Mouse (Mus musculus): ENCODE data around the gene Gipc3. TPM values are rescaled to one million over a fixed set of nuclear protein-coding genes. Genes with fewer than 3 reads are reported as not detected.

The Gipc3 gene
- polyA plus RNA-seq, 1 experiment from 2014 or later = not detected

GRCm38 (mm10) chr10:81325781-81326180 lies 17.3 kb downstream of the Gipc3 start:
- no peak for DNase-seq (ENCODE audit: low spot score)
- Histone ChIP-seq H3K27me3 (ENCODE audit: control insufficient read depth, insufficient read depth, low read length) (no peaks in the 10 kb centered on the region), H3K4me3 (ENCODE audit: low read depth, low read length) (no peak overlapping the region), H3K27ac (replicated peaks; ENCODE audit: low read depth, low read length) (no peak overlapping the region), H3K4me2 (ENCODE audit: low read depth, severe bottlenecking) (no peak overlapping the region), H3K36me3 (ENCODE audit: control insufficient read depth, insufficient read depth, low read length) (peaks cover 42% of the 10 kb centered on the region), H3K9ac (ENCODE audit: low read length) (no peak overlapping the region), H3K9me3 (ENCODE audit: control insufficient read depth, low read length) (no peaks in the 10 kb centered on the region), H3K4me1 (ENCODE audit: control insufficient read depth, insufficient read depth, low read length) (peaks cover 14% of the 10 kb centered on the region; the same call in 1 of the 2 replicates)
- WGBS = 96% methylated on average over 18 of the region's 18 CpGs
- no peak for ATAC-seq (ENCODE audit: insufficient number of reproducible peaks, low FRiP score, low TSS enrichment, low read depth)

- no peaks in the 10 kb centered on the region for H3K27me3 ChIP-seq (ENCODE audit: control insufficient read depth, insufficient read depth, low read length)
- H3K9me3 ChIP-seq (ENCODE audit: control insufficient read depth, low read length) = no peaks in the 10 kb centered on the region
- H3K27ac ChIP-seq (replicated peaks; ENCODE audit: low read depth, low read length) = no peak overlapping the region
- WGBS = 95% methylated on average over 21 of the region's 21 CpGs
- ATAC-seq (ENCODE audit: insufficient number of reproducible peaks, low FRiP score, low TSS enrichment, low read depth) (no peak), DNase-seq (ENCODE audit: low spot score) (no peak)
- no peak overlapping the region for H3K4me2 ChIP-seq (ENCODE audit: low read depth, severe bottlenecking)
- no peak overlapping the region for H3K9ac ChIP-seq (ENCODE audit: low read length)
- H3K4me3 ChIP-seq (ENCODE audit: low read depth, low read length) = no peak overlapping the region
- peaks cover 14% of the 10 kb centered on the region; the same call in 1 of the 2 replicates for H3K4me1 ChIP-seq (ENCODE audit: control insufficient read depth, insufficient read depth, low read length)
- peaks cover 42% of the 10 kb centered on the region for H3K36me3 ChIP-seq (ENCODE audit: control insufficient read depth, insufficient read depth, low read length)
Measured at GRCm38 (mm10) chr10:81325176-81325575, 17.9 kb downstream of the Gipc3 start.

GRCm38 (mm10) chr10:81323791-81324530 lies 19.1 kb downstream of the Gipc3 start:
- H3K9ac ChIP-seq (ENCODE audit: low read length) = no peak overlapping the region
- H3K27ac ChIP-seq (replicated peaks; ENCODE audit: low read depth, low read length) = no peak overlapping the region
- no peaks in the 10 kb centered on the region for H3K9me3 ChIP-seq (ENCODE audit: control insufficient read depth, low read length)
- no peak overlapping the region for H3K4me2 ChIP-seq (ENCODE audit: low read depth, severe bottlenecking)
- no peak for DNase-seq (ENCODE audit: low spot score)
- peaks cover 42% of the 10 kb centered on the region for H3K36me3 ChIP-seq (ENCODE audit: control insufficient read depth, insufficient read depth, low read length)
- H3K27me3 ChIP-seq (ENCODE audit: control insufficient read depth, insufficient read depth, low read length) = no peaks in the 10 kb centered on the region
- no peak for ATAC-seq (ENCODE audit: insufficient number of reproducible peaks, low FRiP score, low TSS enrichment, low read depth)
- peaks cover 15% of the 10 kb centered on the region for H3K4me1 ChIP-seq (ENCODE audit: control insufficient read depth, insufficient read depth, low read length)
- no peak overlapping the region for H3K4me3 ChIP-seq (ENCODE audit: low read depth, low read length)
- 93% methylated on average over 18 of the region's 18 CpGs for WGBS

- WGBS = 93% methylated on average over 23 of the region's 23 CpGs
- ATAC-seq (ENCODE audit: insufficient number of reproducible peaks, low FRiP score, low TSS enrichment, low read depth) = no peak
- Histone ChIP-seq H3K9me3 (ENCODE audit: control insufficient read depth, low read length) (no peaks in the 10 kb centered on the region), H3K4me1 (ENCODE audit: control insufficient read depth, insufficient read depth, low read length) (peaks cover 18% of the 10 kb centered on the region), H3K9ac (ENCODE audit: low read length) (no peak overlapping the region), H3K4me3 (ENCODE audit: low read depth, low read length) (no peak overlapping the region), H3K4me2 (ENCODE audit: low read depth, severe bottlenecking) (no peak overlapping the region), H3K36me3 (ENCODE audit: control insufficient read depth, insufficient read depth, low read length) (peaks cover 43% of the 10 kb centered on the region), H3K27me3 (ENCODE audit: control insufficient read depth, insufficient read depth, low read length) (no peaks in the 10 kb centered on the region), H3K27ac (replicated peaks; ENCODE audit: low read depth, low read length) (no peak overlapping the region)
- DNase-seq (ENCODE audit: low spot score) = no peak
Measured at GRCm38 (mm10) chr10:81323141-81323775, 19.8 kb downstream of the Gipc3 start.

GRCm38 (mm10) chr10:81322444-81322843 lies 20.6 kb downstream of the Gipc3 start:
- 93% methylated on average over 27 of the region's 27 CpGs for WGBS
- Histone ChIP-seq H3K27ac (replicated peaks; ENCODE audit: low read depth, low read length) (no peak overlapping the region), H3K4me1 (ENCODE audit: control insufficient read depth, insufficient read depth, low read length) (peaks cover 19% of the 10 kb centered on the region), H3K36me3 (ENCODE audit: control insufficient read depth, insufficient read depth, low read length) (peaks cover 46% of the 10 kb centered on the region), H3K9me3 (ENCODE audit: control insufficient read depth, low read length) (no peaks in the 10 kb centered on the region), H3K27me3 (ENCODE audit: control insufficient read depth, insufficient read depth, low read length) (no peaks in the 10 kb centered on the region), H3K4me3 (ENCODE audit: low read depth, low read length) (peak overlapping the region; percentile 95; the same call in 1 of the 2 replicates), H3K9ac (ENCODE audit: low read length) (no peak overlapping the region), H3K4me2 (ENCODE audit: low read depth, severe bottlenecking) (peak overlapping the region; percentile 71; the same call in 1 of the 2 replicates)
- DNase-seq (ENCODE audit: low spot score) = no peak
- ATAC-seq (ENCODE audit: insufficient number of reproducible peaks, low FRiP score, low TSS enrichment, low read depth) = no peak

GRCm38 (mm10) chr10:81321436-81321835 lies 21.6 kb downstream of the Gipc3 start:
- peak overlapping the region; percentile 71 for H3K4me2 ChIP-seq (ENCODE audit: low read depth, severe bottlenecking)
- DNase-seq (ENCODE audit: low spot score) (no peak), ATAC-seq (ENCODE audit: insufficient number of reproducible peaks, low FRiP score, low TSS enrichment, low read depth) (no peak)
- peak overlapping the region; percentile 95 for H3K4me3 ChIP-seq (ENCODE audit: low read depth, low read length)
- no peaks in the 10 kb centered on the region for H3K27me3 ChIP-seq (ENCODE audit: control insufficient read depth, insufficient read depth, low read length)
- H3K27ac ChIP-seq (replicated peaks; ENCODE audit: low read depth, low read length) = peak overlapping the region; percentile 71
- H3K9me3 ChIP-seq (ENCODE audit: control insufficient read depth, low read length) = no peaks in the 10 kb centered on the region
- 3% methylated on average over 20 of the region's 20 CpGs for WGBS
- H3K4me1 ChIP-seq (ENCODE audit: control insufficient read depth, insufficient read depth, low read length) = peaks cover 29% of the 10 kb centered on the region
- H3K36me3 ChIP-seq (ENCODE audit: control insufficient read depth, insufficient read depth, low read length) = peaks cover 39% of the 10 kb centered on the region
- peak overlapping the region; percentile 79 for H3K9ac ChIP-seq (ENCODE audit: low read length)

- H3K9me3 ChIP-seq (ENCODE audit: control insufficient read depth, low read length) = no peaks in the 10 kb centered on the region
- H3K36me3 ChIP-seq (ENCODE audit: control insufficient read depth, insufficient read depth, low read length) = peaks cover 33% of the 10 kb centered on the region
- H3K27ac ChIP-seq (replicated peaks; ENCODE audit: low read depth, low read length) = peak within 1 kb of the TSS; percentile 71
- H3K27me3 ChIP-seq (ENCODE audit: control insufficient read depth, insufficient read depth, low read length) = no peaks in the 10 kb centered on the region
- ATAC-seq (ENCODE audit: insufficient number of reproducible peaks, low FRiP score, low TSS enrichment, low read depth) (peak; percentile 91), DNase-seq (ENCODE audit: low spot score) (peak; percentile 99)
- peak within 1 kb of the TSS; percentile 71 for H3K4me2 ChIP-seq (ENCODE audit: low read depth, severe bottlenecking)
- under 1% methylated on average over 68 of the region's 68 CpGs for WGBS
- H3K9ac ChIP-seq (ENCODE audit: low read length) = peak within 1 kb of the TSS; percentile 79
- H3K4me1 ChIP-seq (ENCODE audit: control insufficient read depth, insufficient read depth, low read length) = peaks cover 32% of the 10 kb centered on the region
- H3K4me3 ChIP-seq (ENCODE audit: low read depth, low read length) = peak within 1 kb of the TSS; percentile 95
Measured at GRCm38 (mm10) chr10:81320550-81321347, 22.3 kb downstream of the Gipc3 start, which contains the start of gene Cactin. TSS of gene Cactin (plus strand) at chr10:81321103.
